Mouse (Mus musculus) limb, embryonic 10.5 days (tissue): ENCODE results near the gene Erg. TPM values are rescaled to one million over a fixed set of nuclear protein-coding genes. Genes with fewer than 3 reads are reported as not detected.

Experiments
- DNase-seq: peaks from one replicate; pipeline ENCODE4 v3.0.0-alpha.2; 2017; ENCODE audit warnings: low spot score
- H3K27ac ChIP-seq: fragments of 300-500 bp; sonication (generic); 2 replicates; pipeline ENCODE4 v1.5.1; 2016; ENCODE audit warnings: mild to moderate bottlenecking
- H3K27me3 ChIP-seq: fragments of 300-500 bp; sonication (generic); 2 replicates; pipeline ENCODE4 v1.6.1; 2016; ENCODE audit warnings: low read depth, mild to moderate bottlenecking; ENCODE audit not compliant: poor library complexity, severe bottlenecking
- H3K36me3 ChIP-seq: fragments of 300-500 bp; sonication (generic); 2 replicates; pipeline ENCODE4 v1.6.1; 2016; ENCODE audit warnings: mild to moderate bottlenecking, moderate library complexity
- H3K4me1 ChIP-seq: fragments of 300-500 bp; sonication (generic); 2 replicates; pipeline ENCODE4 v1.6.1; 2016
- H3K4me3 ChIP-seq: fragments of 300-500 bp; sonication (generic); 2 replicates; pipeline ENCODE4 v1.5.1; 2016; ENCODE audit warnings: mild to moderate bottlenecking, moderate library complexity
- H3K9me3 ChIP-seq: fragments of 300-500 bp; sonication (generic); replicated peaks from 2 replicates; pipeline ENCODE4 v1.6.1; 2016; ENCODE audit warnings: mild to moderate bottlenecking
- WGBS: fragments of 180-500 bp; shearing (Covaris S2); methylation state at CpG from one replicate; pipeline ENCODE4 v1.1.7; 2016; 5-methylcytosine and 5-hydroxymethylcytosine counted together
- polyA plus RNA-seq: library from polyadenylated mRNA; unstranded; fragments of >200 nt; fragmentation: Nextera tagmentation; extraction: Ambion mirVana; gene quantifications from 2 replicates; pipeline ENCODE4 v1.2.1, GENCODE M21; 2016

The Erg gene
- polyA plus RNA-seq, 1 experiment from 2014 or later, result 6.1 TPM

- Histone ChIP-seq H3K27me3 (no peaks in the 10 kb centered on the region), H3K9me3 (no peaks in the 10 kb centered on the region), H3K27ac (no peak overlapping the region), H3K36me3 (0 out of 2 replicates have a peak, but pooled peaks cover 3% of the 10 kb centered on the region), H3K4me1 (no peaks in the 10 kb centered on the region), H3K4me3 (no peak overlapping the region)
- DNase-seq, result no peak
- WGBS, result 92% methylated on average over 7 of the region's 7 CpGs
Measured at GRCm38 (mm10) chr16:95385299-95385973, 201.0 kb downstream of the Erg start.

DNA sequence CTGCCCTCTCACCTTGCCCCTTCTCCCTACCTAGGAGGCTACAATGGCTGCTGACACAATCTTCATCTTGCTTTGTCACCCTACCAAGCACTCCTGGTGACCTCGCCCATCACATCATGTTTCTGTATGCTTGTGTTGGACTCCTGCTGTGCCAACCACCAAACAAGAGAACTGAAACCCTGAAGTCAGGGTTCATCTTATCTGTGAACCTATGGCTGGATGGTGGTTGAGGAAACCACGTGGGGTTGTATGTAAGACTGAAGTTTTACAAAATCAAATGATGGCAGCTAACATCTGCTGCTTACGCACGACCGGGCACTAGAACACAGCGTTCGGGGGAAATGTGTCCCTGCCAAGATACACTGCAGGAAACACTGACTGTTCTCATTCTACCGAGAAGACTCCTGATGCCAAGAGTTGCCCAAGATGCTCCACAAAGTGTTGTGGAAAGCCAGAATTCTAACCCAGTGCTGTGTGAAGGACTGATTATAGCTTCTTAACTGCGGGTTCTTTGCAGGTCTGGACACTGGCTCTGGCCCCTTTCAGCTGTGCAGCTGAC is 201.7 kb downstream of the Erg start:
- 94% methylated on average over 9 of the region's 9 CpGs for WGBS
- Histone ChIP-seq H3K9me3 (no peaks in the 10 kb centered on the region), H3K27me3 (no peaks in the 10 kb centered on the region), H3K36me3 (0 out of 2 replicates have a peak, but pooled peaks cover 3% of the 10 kb centered on the region), H3K27ac (no peak overlapping the region), H3K4me1 (no peaks in the 10 kb centered on the region), H3K4me3 (no peak overlapping the region)
- no peak for DNase-seq

DNA sequence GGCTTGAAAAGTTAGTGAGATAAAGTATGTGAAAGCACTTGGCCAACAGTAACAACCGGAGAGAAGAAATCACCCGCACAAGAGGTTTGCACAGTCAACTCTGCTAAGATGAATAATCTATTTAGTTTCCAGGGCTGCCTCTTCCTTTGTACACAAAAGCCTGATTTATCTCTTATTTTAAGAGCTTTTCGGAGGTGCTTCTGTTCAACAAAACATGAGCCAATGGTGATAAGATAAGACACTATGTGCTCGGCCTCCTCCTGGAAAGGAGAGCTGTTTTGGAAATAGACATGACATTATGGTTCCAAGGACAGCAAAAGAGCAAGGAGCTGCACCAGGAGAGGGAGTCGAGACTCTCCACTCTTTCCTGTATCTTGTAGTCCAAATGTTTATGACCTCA is 204.1 kb downstream of the Erg start:
- Histone ChIP-seq H3K4me1 (no peaks in the 10 kb centered on the region), H3K36me3 (0 out of 2 replicates have a peak, but pooled peaks cover 3% of the 10 kb centered on the region), H3K27ac (no peak overlapping the region), H3K9me3 (no peaks in the 10 kb centered on the region), H3K27me3 (no peaks in the 10 kb centered on the region), H3K4me3 (no peak overlapping the region)
- DNase-seq, result no peak
- WGBS, result 86% methylated on average over 5 of the region's 5 CpGs

DNA sequence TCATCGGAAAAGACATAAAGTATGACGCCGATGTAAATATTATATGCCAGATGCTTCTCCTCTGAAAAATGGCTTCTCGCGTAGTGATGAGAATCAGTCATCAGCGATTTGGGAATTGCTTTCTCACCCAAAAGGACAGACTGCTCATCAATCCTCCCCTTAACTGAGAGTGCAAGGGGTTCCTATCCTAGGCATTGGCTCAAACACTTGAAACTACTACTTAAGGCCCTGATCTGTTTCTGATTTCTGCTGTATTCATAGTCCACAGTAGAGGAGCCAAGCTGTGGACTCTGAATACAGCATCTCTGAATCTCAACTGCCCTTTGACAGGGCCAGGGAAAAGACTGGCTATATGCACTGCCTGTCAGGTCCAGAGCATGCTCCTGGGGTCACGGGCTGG is 209.6 kb downstream of the Erg start:
- WGBS, result 93% methylated on average over 7 of the region's 7 CpGs
- Histone ChIP-seq H3K4me1 (peaks cover 14% of the 10 kb centered on the region; the same call in 1 of the 2 replicates), H3K4me3 (no peak overlapping the region), H3K27ac (no peak overlapping the region), H3K27me3 (no peaks in the 10 kb centered on the region), H3K36me3 (no peaks in the 10 kb centered on the region), H3K9me3 (no peaks in the 10 kb centered on the region)
- no peak for DNase-seq

DNA sequence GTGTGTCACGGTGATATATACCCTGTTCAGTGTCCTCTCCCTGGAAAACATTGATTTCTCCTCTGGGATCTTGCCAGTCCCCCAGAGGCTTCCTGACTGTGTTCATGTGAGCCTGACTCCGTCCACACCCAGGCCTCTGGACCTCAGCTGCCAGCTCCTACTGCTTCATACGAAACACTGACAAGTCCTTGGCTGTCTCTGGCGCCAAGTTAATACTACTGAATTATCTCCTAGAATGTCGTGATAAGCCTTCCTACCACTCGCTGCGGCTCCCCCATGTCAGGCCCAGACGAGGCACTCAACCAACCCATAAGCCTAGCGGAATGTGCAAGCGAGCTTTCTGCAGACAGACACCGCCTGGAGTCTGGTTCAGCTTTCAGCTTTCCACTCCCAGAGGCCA is 210.0 kb downstream of the Erg start:
- DNase-seq, result no peak
- Histone ChIP-seq H3K27me3 (no peaks in the 10 kb centered on the region), H3K9me3 (no peaks in the 10 kb centered on the region), H3K27ac (no peak overlapping the region), H3K36me3 (no peaks in the 10 kb centered on the region), H3K4me1 (peaks cover 14% of the 10 kb centered on the region; the same call in 1 of the 2 replicates), H3K4me3 (no peak overlapping the region)
- 82% methylated on average over 11 of the region's 11 CpGs for WGBS

DNA sequence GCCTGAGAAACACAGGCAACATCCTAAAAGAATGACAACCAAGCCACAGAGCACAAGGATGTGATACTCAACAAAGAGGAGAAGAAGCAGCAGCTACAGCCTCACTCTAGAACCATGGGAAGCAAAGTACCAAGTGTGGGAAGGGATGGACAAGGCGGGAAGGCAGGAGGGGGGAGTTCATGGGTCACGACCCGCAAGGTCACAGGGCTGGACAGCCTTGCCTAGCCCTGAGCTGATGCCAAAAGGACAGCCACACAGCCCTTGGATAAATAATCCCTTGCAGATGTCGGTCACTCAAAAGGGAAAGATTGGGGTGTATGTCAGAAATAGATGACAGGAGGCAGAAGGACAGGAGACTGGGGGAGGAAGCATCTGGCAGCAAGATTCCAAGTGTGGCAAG is 211.7 kb downstream of the Erg start:
- Histone ChIP-seq H3K27me3 (no peaks in the 10 kb centered on the region), H3K9me3 (no peaks in the 10 kb centered on the region), H3K4me1 (peaks cover 14% of the 10 kb centered on the region; the same call in 1 of the 2 replicates), H3K27ac (no peak overlapping the region), H3K36me3 (no peaks in the 10 kb centered on the region), H3K4me3 (no peak overlapping the region)
- 59% methylated on average over 4 of the region's 4 CpGs for WGBS
- DNase-seq, result no peak

GRCm38 (mm10) chr16:95372960-95373359 is 213.4 kb downstream of the Erg start:
- 96% methylated on average over 9 of the region's 9 CpGs for WGBS
- peaks cover 14% of the 10 kb centered on the region; the same call in 1 of the 2 replicates for H3K4me1 ChIP-seq

GRCm38 (mm10) chr16:95371713-95372112 is 214.7 kb downstream of the Erg start:
- DNase-seq, result no peak
- 53% methylated on average over 4 of the region's 4 CpGs for whole genome bisulfite sequencing
- no peaks in the 10 kb centered on the region for H3K36me3 ChIP-seq
- H3K9me3 ChIP-seq, result no peaks in the 10 kb centered on the region
- H3K27ac ChIP-seq, result no peak overlapping the region
- peaks cover 17% of the 10 kb centered on the region; the same call in 1 of the 2 replicates for H3K4me1 ChIP-seq
- H3K4me3 ChIP-seq, result no peak overlapping the region
- no peaks in the 10 kb centered on the region for H3K27me3 ChIP-seq

More at GRCm38 (mm10) chr16:95372960-95373359, 213.4 kb downstream of the Erg start:
- Histone ChIP-seq H3K4me3 (no peak overlapping the region), H3K27me3 (no peaks in the 10 kb centered on the region), H3K9me3 (no peaks in the 10 kb centered on the region), H3K27ac (no peak overlapping the region), H3K36me3 (no peaks in the 10 kb centered on the region)
- no peak for DNase-seq

- Histone ChIP-seq H3K27ac (no peak overlapping the region), H3K4me1 (0 out of 2 replicates have a peak, but pooled peaks cover 3% of the 10 kb centered on the region), H3K36me3 (no peaks in the 10 kb centered on the region), H3K27me3 (no peaks in the 10 kb centered on the region), H3K9me3 (no peaks in the 10 kb centered on the region), H3K4me3 (no peak overlapping the region)
- 86% methylated on average over 19 of the region's 19 CpGs for WGBS
- no peak for DNase-seq
Measured at GRCm38 (mm10) chr16:95366989-95367765, 219.2 kb downstream of the Erg start.

DNA sequence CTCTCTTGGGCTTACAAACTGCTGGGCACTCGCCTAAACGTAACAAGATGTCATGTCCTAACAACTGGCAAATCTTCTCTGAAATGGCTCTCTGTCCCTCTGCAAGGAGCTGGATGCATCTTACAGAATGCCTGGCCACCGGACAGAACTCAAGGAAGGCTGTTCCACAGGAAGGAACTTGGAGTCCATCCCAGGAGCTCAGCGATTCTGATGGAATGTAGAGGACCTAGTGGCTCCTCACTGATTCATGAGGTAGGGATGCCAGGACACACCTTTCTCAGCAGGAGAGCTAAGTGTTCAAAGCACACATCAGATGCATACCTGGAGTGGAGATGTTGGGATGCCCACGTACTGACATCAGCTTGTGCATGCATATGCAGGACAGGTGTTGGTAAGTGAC is 221.2 kb downstream of the Erg start:
- Histone ChIP-seq H3K4me3 (no peak overlapping the region), H3K4me1 (0 out of 2 replicates have a peak, but pooled peaks cover 3% of the 10 kb centered on the region), H3K27me3 (no peaks in the 10 kb centered on the region), H3K36me3 (peaks cover 8% of the 10 kb centered on the region; the same call in 1 of the 2 replicates), H3K27ac (no peak overlapping the region), H3K9me3 (no peaks in the 10 kb centered on the region)
- DNase-seq, result no peak
- 91% methylated on average over 5 of the region's 5 CpGs for WGBS

DNA sequence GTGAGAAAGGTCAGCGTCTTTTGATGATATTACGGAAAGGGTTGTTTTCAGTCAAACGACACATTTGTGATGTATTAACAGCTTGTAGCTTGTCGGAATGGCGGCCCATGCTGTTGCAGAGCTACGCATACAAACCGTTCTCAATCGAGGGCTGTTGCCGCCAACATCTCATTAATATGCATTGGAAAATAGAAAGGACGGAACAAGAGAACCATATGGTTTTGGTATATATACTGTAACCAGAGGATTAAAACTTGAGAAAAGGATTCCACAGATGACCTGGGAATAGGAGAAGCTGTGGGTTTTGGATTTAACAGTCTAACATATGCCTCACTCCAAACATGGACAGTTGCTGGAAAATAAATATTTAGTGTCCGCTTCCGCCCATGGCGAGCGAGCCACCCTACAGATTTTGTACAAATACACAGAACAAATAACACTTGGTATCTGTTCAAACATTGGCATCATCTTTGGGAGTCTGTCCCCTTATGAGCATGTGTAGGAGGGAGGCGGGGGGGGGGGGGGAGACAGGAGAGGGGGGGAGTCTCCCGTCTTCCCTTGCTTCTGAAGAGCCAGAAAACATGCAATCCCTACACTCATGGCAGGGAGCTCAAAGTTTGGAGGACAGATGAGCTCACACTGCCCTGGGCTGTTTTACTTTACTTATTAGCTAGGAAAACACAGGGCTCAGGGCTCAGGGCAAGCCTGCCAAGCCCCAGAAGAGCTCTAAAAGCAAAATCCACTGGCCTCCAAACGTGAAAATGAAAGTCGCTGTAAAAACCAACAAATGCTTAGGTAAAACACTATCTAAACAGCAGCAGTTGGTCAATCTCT is 222.5 kb downstream of the Erg start:
- Histone ChIP-seq H3K27ac (no peak overlapping the region), H3K4me3 (no peak overlapping the region), H3K27me3 (no peaks in the 10 kb centered on the region), H3K36me3 (peaks cover 8% of the 10 kb centered on the region; the same call in 1 of the 2 replicates), H3K9me3 (no peaks in the 10 kb centered on the region), H3K4me1 (0 out of 2 replicates have a peak, but pooled peaks cover 3% of the 10 kb centered on the region)
- 89% methylated on average over 18 of the region's 18 CpGs for WGBS
- no peak for DNase-seq

GRCm38 (mm10) chr16:95361950-95362349 is 224.4 kb downstream of the Erg start:
- Histone ChIP-seq H3K36me3 (peaks cover 8% of the 10 kb centered on the region; the same call in 1 of the 2 replicates), H3K27me3 (no peaks in the 10 kb centered on the region), H3K4me3 (no peak overlapping the region), H3K4me1 (peaks cover 8% of the 10 kb centered on the region; the same call in 1 of the 2 replicates), H3K9me3 (no peaks in the 10 kb centered on the region), H3K27ac (no peak overlapping the region)
- 95% methylated on average over 7 of the region's 7 CpGs for WGBS
- no peak for DNase-seq
